Mouse (Mus musculus): ENCODE measurements at regions not wholly inside any gene's neighbourhood (a gene's known extent, or its start where the extent isn't known, plus 50 kb on each side); places are given as distances from the start of the nearest gene placed in this dataset.

DNA sequence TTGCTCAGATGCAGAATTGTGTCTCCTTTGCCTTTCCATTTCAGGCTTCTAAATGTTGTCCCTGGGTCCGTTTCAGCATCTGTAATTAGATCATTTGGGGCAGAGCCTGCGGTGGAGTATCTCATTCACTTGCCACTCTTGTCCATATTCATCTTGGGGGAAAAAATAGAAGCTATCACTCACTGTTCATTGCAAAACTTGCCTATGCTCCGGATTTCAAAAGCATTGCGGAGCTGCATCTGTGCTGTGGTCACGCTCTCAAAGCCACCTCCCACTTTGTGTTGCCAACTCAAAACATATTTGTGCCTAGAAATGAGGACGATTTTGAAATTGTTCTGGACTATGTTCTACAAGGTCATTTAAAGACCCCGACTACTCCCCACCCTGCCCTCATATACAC is 138.3 kb upstream of the Zfp648 start:
- TF ChIP-seq POLR2A (IDR thresholded peaks at IDR 0.05; ENCODE audit: insufficient read depth, low read depth, low read length) (no peak), CTCF (IDR thresholded peaks at IDR 0.05; ENCODE audit: insufficient read depth, low read depth, low read length) (no peak)
